Mouse (Mus musculus) hindbrain, postnatal 0 days (tissue): Measurements from ENCODE around the gene Tcp10b. TPM values are rescaled to one million over a fixed set of nuclear protein-coding genes. Genes with fewer than 3 reads are reported as not detected.
A peak's percentile ranks its signal among the peaks of the same experiment; 100 is the strongest.
"Not testable (repeated sequence)": the region's sequence is repeated elsewhere in the genome, so short reads cannot be mapped to it uniquely, and the experiment has no call there.

Source experiments
- ATAC-seq: fragments of 200-750 bp; cut with Nextera tagmentation; 2 replicates; pipeline ENCODE4 v1.8.0; 2017; ENCODE audit warnings: mild to moderate bottlenecking, moderate TSS enrichment, moderate library complexity
- DNase-seq: peaks from one replicate; pipeline ENCODE4 v3.0.0-alpha.2; 2015; ENCODE audit warnings: low spot score
- H3K27ac ChIP-seq: fragments of 300-500 bp; sonication (generic); 2 replicates; pipeline ENCODE4 v1.5.1; 2014; ENCODE audit warnings: mild to moderate bottlenecking
- H3K27me3 ChIP-seq: fragments of 300-500 bp; sonication (generic); 2 replicates; pipeline ENCODE4 v1.6.1; 2014; ENCODE audit warnings: low read length, mixed read lengths; ENCODE audit not compliant: insufficient read depth
- H3K36me3 ChIP-seq: fragments of 300-500 bp; sonication (generic); 2 replicates; pipeline ENCODE4 v1.6.1; 2014; ENCODE audit warnings: low read length, mixed read lengths; ENCODE audit not compliant: insufficient read depth
- H3K4me1 ChIP-seq: fragments of 300-500 bp; sonication (generic); 2 replicates; pipeline ENCODE4 v1.6.1; 2014; ENCODE audit warnings: antibody characterized with exemption, low read length, mixed read lengths; ENCODE audit not compliant: insufficient read depth
- H3K4me2 ChIP-seq: fragments of 300-500 bp; sonication (generic); 2 replicates; pipeline ENCODE4 v1.6.1; 2014; ENCODE audit warnings: low read depth, mild to moderate bottlenecking, low read length, moderate library complexity, mixed read lengths
- H3K4me3 ChIP-seq: fragments of 300-500 bp; sonication (generic); 2 replicates; pipeline ENCODE4 v1.5.1; 2014; ENCODE audit warnings: low read length
- H3K9ac ChIP-seq: fragments of 300-500 bp; sonication (generic); replicated peaks from 2 replicates; pipeline ENCODE4 v1.6.1; 2014; ENCODE audit warnings: mild to moderate bottlenecking, low read length, moderate library complexity, mixed read lengths
- H3K9me3 ChIP-seq: fragments of 300-500 bp; sonication (generic); 2 replicates; pipeline ENCODE4 v1.6.1; 2016; ENCODE audit warnings: low read length, mixed read lengths
- CTCF ChIP-seq: IDR thresholded peaks from 2 replicates; pipeline ENCODE4 v1.5.1; 2016; ENCODE audit warnings: antibody characterized with exemption, control low read depth, low read depth
- WGBS: fragments of 180-500 bp; shearing (Covaris S2); extraction: QIAGEN DNeasy Blood & Tissue Kit; methylation state at CpG from one replicate; pipeline ENCODE4 v1.1.7; 2014; 5-methylcytosine and 5-hydroxymethylcytosine counted together
- polyA plus RNA-seq: library from polyadenylated mRNA; unstranded; fragments of >200 nt; fragmentation: Nextera tagmentation; extraction: Ambion mirVana; gene quantifications from 2 replicates; pipeline ENCODE4 v1.2.1, GENCODE M21; 2015
- total RNA-seq: library from RNA; depleted of rRNA; stranded (reverse); fragments of >200 nt; gene quantifications from 2 replicates; pipeline ENCODE4 v1.2.3, GENCODE M21; 2014; rRNA removed

The Tcp10b gene
- total RNA-seq, result 0.18 TPM in 1 of 2 replicates, not detected in the other
- polyA plus RNA-seq, result 0.28 and 0.31 TPM in 2 replicates

DNA sequence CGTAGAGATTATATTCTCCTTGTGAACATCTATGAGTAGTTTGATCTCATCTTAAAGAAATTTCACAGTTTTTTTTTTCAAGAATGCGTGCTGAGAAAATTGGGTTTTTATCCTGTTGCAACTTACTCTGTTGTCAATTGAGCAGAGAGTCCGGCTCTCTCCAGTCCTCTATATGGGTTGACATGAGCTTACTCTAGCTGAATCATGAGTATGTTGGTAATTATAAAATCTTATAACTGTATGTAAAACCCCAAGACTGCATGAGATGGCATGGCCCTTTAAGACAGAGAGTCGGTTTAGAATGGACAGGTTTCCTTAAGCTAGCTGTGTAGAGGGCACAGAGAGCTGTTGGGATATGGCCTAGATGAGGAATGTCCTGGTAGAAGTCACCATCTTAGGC is at the start of gene Tcp10b:
Gene Tcp10b (plus strand): TSS at position 301 of the 400 bp plus-strand sequence.
- not testable (repeated sequence) for H3K9me3 ChIP-seq, H3K4me2 ChIP-seq, DNase-seq, H3K4me3 ChIP-seq, H3K9ac ChIP-seq, H3K36me3 ChIP-seq, H3K27ac ChIP-seq, H3K4me1 ChIP-seq, H3K27me3 ChIP-seq, ATAC-seq
- 93% methylated on average over 4 of the region's 4 CpGs for WGBS

DNA sequence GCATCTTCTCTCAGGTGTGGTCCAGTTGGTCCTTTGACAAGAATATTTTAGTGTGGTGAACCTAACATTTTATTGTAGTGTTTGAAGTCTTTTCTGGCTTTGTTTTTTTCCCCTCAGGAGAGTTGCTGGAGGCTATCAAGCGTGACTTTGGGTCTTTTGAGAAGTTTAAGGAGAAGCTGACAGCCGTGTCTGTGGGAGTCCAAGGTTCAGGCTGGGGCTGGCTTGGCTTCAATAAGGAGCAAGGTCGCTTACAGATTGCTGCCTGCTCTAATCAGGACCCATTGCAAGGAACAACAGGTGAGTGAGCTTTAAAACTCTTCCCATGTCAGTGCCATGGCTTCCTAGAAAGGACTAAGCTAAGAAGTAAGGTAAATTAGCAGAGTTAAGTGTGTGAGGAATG is 47.6 kb upstream of the Tcp10b start:
- TF ChIP-seq CTCF, result no peak
- ATAC-seq, result no peak
- Histone ChIP-seq H3K36me3 (peaks cover 43% of the 10 kb centered on the region), H3K27me3 (no peaks in the 10 kb centered on the region), H3K4me2 (no peak overlapping the region), H3K27ac (no peak overlapping the region), H3K9me3 (no peaks in the 10 kb centered on the region), H3K9ac (no peak overlapping the region), H3K4me3 (no peak overlapping the region), H3K4me1 (no peaks in the 10 kb centered on the region)
- DNase-seq, result no peak
- WGBS, result 59% methylated on average over 3 of the region's 3 CpGs

DNA sequence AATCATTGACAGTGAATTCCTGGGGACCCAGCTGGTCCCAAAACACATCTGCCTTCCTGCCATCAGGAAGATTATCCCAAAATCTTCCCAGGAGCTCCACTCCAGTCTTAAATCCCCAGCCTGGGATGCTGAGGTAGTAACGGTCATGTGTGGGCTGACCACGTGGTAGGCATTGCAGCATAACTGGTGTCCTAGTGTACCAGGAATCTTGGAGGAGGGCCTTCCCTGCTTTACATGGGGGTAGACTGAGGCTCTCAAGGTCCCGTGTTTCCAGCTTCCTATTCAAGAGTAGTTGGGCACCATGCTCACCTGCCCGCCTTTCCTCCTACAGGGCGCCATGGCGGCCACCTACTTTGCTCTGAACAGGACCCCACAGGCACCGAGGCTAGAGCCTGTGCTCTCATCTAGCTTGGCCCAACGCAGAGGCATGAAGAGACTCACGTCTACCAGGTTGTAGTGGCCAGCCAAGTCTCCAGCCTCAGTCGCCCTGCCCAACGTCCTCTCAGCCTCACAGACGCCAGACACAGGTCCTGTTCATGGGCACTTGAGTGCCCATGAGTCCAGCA is 24.2 kb upstream of the Tcp10b start:
- H3K27me3 ChIP-seq, H3K27ac ChIP-seq: not testable (repeated sequence)
- 86% methylated on average over 3 of the region's 12 CpGs for WGBS

DNA sequence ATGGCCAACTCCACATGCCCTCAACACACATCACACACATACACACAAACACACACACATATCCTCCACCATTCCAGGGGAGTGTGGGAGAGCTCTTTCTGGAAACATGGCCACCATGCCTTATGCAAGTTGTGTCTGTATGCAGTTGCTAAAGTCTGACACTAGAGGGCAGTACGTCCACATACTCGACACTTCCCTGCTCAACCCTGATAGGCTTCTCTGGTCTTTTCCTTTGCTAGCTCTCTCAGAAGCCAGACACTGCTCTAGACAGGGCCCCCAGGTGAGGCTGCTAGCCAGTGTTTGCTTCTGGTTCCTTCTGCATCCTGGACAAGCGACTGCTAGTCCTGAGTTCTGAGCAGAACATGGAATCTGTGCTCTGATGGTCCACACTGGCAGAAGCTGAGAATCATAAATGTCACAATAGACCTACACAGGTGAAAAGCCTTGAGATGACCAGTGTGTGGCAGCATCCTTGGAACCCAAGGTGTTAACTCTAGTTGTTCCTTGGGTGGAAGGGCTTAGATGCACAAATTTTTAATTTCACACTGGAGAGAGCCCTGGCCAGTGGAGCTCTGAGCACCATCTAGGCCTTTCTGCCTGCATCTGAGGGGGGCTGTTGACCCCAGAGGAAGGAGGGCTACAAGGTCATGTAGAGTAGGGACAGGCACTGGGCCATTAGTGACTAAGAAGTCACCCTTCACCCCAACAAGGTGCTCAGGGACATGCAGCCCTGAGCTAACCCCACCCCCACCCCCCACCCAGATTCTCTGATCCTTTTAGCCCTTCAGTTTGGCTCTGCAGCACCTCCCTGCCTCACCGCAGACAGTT is 16.8 kb upstream of the Tcp10b start:
- H3K4me2 ChIP-seq, H3K4me1 ChIP-seq, H3K36me3 ChIP-seq, H3K9ac ChIP-seq, H3K4me3 ChIP-seq, H3K27ac ChIP-seq, H3K27me3 ChIP-seq, H3K9me3 ChIP-seq: not testable (repeated sequence)
- 4% methylated on average over 3 of the region's 4 CpGs for whole genome bisulfite sequencing
- DNase-seq (peak; percentile 85), ATAC-seq (peak; percentile 92)
- TF ChIP-seq CTCF, result peak; percentile 73

More for the DNA sequence above, 24.2 kb upstream of the Tcp10b start:
- DNase-seq, H3K4me2 ChIP-seq, H3K9ac ChIP-seq, H3K4me3 ChIP-seq, H3K9me3 ChIP-seq, H3K36me3 ChIP-seq, H3K4me1 ChIP-seq, ATAC-seq: not testable (repeated sequence)

DNA sequence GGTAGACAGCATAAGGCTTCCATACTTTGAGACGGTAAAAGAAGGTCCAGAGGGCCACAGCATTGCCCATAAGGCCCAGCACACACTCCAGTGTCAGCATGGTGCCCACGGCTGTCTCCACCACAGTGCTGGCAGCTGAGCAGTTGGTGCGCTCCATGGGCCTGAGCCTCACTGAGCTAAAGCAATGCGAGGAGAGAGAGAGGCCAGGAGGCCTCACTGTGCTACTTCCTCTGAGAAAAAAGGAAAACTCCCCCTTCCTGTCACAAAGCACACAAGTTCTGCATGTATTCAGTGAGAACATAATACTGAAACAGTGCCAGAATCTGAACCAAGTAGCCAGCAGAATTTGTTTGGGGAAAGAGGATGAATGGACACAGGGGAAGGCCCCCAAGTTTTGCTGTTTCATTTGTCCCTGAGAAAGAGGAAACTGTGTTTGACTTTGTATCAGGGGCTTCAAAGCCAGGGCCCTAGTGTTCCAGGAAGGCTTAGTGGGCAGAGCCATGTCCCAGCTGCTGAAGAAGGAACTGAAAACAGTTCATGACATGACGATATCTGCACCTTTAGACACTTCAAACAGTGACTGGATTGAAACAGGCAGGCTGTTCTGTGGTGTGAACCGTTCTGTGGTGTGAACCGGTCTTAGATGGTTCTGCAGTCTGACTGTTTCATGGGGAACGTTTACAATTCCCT is 8.6 kb upstream of the Tcp10b start, which contains the start of gene Gpr31b:
Gene Gpr31b (minus strand): TSS at position 173 of the 690 bp plus-strand sequence.
- WGBS, result 29% methylated on average over 1 of the region's 8 CpGs

DNA sequence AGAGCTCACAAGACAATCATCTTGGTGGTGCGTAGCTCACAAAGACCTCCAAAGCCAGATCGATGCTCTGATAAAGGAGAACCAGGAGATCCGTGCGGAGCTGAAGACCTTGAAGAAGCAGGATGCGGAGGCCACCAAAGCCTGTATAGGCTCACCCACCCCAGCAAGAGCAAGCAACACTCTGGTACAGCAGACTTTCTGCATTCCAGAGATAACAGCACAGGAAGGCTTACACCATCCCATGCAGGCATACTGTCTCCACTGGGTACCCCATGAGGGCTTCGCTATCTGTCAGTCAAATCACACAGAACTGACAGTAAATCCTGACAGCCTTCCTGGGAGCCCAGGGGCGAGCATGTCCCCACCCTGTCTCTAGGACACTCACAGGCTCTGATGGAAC is 2.0 kb downstream of the Tcp10b start:
- H3K4me1 ChIP-seq, H3K27me3 ChIP-seq, H3K27ac ChIP-seq, H3K9me3 ChIP-seq, H3K4me2 ChIP-seq, H3K9ac ChIP-seq, H3K4me3 ChIP-seq, DNase-seq, H3K36me3 ChIP-seq: not testable (repeated sequence)
- peak; percentile 27; the same call in 1 of the 2 replicates for ATAC-seq
- 88% methylated on average over 4 of the region's 7 CpGs for WGBS

More for the DNA sequence above, 8.6 kb upstream of the Tcp10b start, which contains the start of gene Gpr31b:
- not testable (repeated sequence) for H3K27me3 ChIP-seq, H3K9me3 ChIP-seq, H3K27ac ChIP-seq, DNase-seq, H3K9ac ChIP-seq, H3K36me3 ChIP-seq, H3K4me2 ChIP-seq, H3K4me1 ChIP-seq, H3K4me3 ChIP-seq
- peak; percentile 65 for ATAC-seq

DNA sequence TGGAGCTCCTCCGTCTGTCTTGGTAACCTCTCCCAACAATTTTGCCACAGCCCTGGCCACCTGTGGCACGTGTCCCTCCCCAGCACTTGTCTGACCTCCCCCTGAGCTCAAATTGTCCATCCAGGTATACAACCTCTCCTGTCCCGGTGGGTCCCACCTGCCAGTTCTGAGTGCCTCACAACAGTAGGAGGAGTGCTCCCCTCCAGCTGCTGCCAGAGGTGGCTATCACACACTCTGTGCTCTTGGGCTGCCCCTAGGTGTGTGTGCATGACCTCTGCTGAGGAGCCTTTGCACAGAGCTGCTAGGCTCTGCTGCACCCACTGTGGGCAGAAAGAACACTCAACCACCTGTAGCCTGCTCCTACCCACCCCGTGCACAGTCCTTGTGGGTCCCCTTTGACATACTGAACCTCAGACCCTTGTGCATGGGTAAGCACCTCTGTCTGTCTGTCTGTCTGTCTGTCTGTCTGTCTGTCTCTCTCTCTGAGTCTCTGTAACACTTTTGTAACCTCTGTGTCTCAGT is 7.0 kb downstream of the Tcp10b start:
- no CpG with 5 or more reads among the region's 4 CpGs for WGBS
- not testable (repeated sequence) for H3K27me3 ChIP-seq, H3K4me3 ChIP-seq, H3K4me2 ChIP-seq, DNase-seq, H3K27ac ChIP-seq, H3K4me1 ChIP-seq, H3K9ac ChIP-seq, ATAC-seq, H3K9me3 ChIP-seq, H3K36me3 ChIP-seq

DNA sequence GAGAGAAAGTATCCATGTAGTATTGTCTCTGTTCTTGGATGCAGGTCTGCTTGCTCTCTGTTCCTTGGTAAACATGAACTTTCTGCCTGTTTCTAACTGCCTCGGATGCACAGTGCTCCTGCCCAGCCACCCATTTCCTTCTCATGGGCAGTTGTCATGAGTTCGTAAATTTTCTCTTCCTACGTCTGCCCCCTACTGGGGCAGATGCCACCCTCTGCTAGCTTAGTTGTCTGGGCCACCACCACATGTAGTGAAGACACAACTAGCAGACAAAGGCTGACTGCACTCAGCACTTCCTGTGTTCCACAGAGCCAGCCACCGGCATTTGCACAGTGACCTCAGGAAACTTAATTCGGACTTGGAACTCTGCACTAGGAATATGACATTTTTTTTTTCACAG is 8.3 kb downstream of the Tcp10b start:
- H3K4me1 ChIP-seq, DNase-seq, H3K9me3 ChIP-seq, H3K4me3 ChIP-seq, H3K4me2 ChIP-seq, H3K36me3 ChIP-seq, H3K27me3 ChIP-seq, H3K9ac ChIP-seq, ATAC-seq, H3K27ac ChIP-seq: not testable (repeated sequence)
- 70% methylated on average over 3 of the region's 5 CpGs for WGBS

DNA sequence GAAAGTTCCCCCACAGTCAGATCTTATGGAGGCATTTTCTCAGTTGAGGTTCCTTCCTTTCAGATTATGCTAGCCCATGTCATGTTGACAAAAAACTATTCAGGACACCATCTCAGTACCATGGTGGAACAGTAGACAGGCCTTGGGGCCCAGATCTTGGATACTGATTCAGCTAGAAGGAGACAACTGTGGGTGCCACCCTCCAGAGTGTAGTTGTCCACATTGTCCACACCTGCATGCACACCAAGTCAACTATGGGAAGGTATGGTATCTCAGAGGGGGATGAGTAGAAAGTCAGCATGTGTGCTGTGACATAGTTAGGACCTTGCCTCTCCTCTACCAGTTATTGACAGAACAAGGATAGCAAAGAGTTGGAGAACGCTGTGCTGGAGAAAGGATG is 30.6 kb downstream of the Tcp10b start:
- H3K36me3 ChIP-seq, H3K4me2 ChIP-seq, DNase-seq, H3K27ac ChIP-seq, ATAC-seq, H3K9me3 ChIP-seq, H3K27me3 ChIP-seq, H3K4me1 ChIP-seq, H3K4me3 ChIP-seq, H3K9ac ChIP-seq: not testable (repeated sequence)
- no CpG with 5 or more reads among the region's 1 CpGs for WGBS
